Mouse (Mus musculus) urinary bladder, postnatal 14 days (tissue): ENCODE data around the gene Lrrc36.
A peak's percentile ranks its signal among the peaks of the same experiment; 100 is the strongest.

Experiments used
- DNase-seq: peaks from one replicate; pipeline ENCODE4 v3.0.0; 2021; ENCODE audit warnings: low spot score

The Lrrc36 gene

DNA sequence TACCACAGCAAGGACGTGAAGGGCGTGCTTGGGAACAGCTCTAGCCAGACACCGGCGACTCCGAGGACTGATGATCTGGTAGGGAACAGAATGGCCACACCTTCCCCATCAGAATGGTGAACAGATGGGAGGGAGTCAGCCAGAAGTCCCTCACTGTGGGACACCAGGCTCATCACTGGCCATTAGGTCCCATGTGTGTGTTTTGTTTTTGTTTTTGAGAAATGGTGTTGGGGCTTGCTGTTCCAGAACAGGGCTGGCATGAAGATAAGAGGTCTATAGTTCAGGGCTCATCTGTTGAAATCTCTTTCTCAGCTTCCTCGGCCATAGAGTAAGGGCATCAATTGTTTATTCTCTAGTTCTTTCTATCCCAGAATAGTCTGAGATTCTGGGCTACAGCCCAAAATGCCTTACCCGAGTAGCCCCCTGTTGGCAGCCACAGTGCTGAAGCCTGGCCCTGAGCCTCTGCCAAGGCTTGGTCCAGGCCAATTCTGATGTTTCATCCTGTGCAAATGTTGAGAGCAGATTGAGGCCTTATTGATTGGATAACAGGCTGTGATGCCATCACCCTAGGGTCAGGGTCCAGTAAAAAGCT, 53.4 kb downstream of the Lrrc36 start:
- no peak for DNase-seq

DNA sequence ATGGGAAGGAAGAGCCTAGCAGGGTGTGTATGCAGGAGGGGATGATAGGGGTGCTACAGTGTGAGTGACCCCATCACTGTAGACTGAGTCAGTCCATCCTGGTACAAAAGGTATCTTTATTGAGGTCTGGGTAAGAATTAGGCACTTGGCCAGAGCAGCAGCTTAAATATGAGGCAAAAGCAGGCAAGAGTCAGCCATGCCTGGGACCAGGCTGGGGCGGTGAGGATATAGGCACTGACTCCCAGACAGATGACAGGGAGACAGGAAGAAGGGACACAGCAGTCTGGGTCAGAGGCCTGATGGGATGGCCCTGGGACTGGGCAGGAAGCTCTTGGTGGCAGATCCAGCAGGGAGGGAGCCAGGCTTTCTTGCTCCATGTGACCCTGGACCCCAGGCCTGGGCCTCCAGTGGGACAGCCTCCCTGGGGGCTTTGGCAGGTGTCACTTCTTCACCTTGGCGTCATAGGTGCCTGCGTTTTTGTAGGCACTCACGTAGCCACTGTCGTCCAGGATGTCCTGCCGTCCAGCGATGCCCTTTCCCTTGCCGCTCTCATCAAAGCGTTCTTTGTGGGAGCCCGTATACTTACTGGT, 54.1 kb downstream of the Lrrc36 start:
- no peak for DNase-seq

DNA sequence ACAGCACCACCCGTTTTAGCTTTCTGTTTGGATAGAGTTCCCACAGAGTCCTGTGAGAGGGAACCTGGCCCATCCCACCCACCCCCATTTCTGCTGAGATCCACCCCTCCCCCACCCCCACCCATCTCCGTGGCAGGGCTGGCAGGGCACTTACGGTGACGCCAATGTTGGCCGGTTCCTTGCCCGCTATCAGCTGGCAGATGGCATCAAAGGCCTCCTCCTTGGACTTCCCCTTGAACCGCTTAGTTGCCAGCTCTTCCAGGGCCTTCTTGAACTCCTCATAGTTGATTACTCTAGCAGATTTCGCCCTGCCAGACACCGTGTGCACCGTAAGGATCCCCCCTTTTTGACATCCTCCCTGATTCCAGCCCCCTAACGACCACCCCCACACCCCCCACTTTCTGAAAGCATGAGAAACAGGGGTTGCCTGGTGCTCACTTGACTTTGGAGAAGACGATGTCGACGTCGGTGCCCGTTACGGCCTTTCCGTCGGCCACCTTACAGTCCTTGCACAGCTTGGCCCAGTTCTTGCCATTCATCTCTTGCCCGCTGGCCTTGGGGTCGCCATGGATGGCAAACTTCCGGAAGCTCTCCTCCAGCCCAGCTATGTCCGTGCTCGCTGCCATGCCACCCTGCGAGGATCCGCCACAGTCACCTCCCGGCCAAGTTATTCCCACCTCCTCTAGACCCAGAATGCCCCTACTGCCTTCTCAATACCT, 54.8 kb downstream of the Lrrc36 start:
- no peak for DNase-seq

DNA sequence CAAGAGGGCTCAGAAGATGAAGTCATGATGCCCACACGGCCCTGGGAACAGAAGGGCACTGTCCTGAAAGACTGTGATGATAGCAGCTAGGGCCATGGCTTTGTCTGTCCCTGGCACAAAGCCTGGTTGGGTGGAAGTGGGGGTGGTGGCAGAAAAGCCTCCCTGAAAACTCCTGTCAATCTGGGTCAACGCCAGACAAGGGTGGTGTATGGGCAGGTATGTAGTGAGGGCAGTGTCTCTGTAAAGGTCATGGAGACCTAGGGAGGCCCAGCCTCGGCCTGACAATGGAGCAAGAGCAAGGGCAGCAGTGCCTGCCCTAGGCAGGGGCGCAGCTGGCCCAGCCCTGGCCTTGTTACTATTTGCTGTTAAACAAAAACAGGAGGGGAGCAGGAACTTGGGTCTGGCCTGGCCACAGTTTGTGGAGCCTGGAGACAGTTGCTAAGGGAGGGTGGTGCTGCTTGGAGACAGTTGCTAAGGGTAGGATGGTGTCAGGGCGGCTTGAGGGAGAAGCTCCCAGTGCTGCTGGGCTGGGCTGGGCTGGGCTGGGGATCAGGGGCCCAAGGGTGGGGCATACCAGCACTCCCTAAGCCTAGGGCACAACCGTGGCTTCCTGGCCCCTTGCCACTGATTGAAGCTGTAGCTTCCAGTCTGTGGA, 55.8 kb downstream of the Lrrc36 start:
- no peak for DNase-seq

DNA sequence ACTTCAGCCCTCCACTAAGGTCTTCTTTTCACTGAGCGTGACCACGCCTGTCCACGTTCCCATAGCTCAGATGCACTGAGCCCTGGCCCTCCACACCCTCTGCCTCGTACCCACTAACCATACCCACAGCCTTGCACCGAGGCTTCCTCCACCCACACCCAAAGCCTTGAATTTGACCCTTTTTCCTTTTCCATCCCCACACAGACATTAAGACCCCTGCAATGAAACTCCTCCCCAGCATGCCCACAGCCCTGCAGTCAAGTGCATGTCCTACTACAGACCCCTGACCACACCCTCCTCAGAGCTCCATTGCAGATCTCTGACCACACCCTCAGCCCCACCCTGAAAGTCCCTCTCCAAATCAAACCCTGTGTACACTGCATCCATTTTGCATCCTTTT, 56.4 kb downstream of the Lrrc36 start:
- DNase-seq = no peak

DNA sequence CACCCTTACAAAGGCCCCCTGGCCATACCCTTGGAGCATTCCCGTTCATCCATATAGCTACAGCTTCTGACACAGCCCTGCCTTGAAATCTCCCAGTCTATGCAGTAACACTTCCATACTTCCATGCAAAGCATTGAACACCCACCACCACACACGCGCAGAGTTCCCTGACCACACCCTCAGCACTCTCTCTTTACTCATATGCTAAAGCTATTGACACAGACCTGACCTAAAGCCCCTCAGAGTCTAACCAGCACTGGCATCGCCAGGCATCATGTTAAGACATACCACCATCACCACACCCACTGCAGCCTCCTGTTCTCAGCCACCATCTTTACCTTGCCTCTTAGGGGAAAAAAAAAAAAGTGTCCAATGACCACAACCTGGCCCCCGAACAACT, 56.9 kb downstream of the Lrrc36 start:
- no peak for DNase-seq

DNA sequence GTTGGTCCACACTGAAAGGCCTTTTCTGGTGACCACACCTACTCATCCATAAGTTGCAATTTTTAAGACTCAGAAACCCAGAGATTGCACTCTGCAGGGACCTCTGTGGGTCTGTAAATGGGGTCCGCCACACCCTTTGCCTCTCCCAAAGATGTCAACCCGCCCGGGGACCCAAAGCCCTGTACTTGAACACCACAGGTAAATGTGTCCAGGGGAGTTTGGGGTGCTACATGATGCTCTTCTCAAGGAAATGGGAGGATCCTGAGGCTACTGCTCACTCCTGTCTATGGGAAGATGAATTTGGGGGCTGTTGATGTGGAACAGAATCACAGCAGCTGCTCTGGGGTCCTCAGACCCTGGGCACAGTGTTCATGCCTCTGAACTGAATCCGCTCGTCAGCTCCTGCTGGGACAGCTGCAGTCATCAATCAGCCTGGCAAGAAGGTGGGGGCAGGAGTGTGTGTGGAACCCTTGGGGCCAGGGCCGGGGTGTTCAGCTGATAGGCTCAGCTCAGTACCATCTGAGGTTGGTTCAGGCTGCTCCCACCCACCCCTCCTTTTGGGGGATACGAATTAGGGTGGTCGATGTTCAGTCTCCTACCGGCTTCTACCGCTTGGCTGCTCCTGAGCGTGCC, 57.4 kb downstream of the Lrrc36 start:
- DNase-seq = no peak

DNA sequence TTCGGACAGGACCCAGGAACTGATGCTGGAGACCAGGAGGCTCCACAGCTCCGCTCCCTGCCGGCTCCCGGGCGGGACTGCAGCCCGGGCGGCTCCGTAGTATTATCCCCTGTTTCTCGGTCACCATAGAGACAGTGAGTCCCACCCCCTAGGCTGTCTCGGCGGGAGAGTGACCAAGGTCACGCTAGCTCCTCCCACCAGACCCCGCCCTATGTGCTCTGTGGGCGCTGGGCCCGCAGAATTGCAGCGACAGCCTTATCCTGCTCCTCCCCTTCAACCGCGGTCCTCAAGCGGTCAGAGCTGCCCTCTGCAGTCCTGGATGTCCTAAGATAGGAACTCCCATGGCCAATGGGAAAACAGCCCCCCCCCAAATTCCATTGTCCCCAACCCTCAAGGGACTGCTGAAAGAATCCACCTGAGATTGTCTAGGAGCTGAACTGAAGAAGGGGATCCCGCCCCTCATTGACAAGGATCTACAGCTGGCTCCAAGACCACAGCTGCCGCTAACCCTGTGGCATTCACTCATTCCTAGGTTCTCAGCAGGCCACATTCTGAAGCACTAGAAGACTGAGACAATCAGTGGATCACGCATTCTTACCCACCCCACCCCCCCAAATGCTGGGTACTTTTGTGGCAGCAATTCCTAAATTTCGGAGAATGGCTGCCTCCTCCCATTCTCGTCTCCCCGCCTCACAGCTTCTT, 58.1 kb downstream of the Lrrc36 start, which contains the start of gene Tppp3:
Gene Tppp3 (minus strand): TSS at position 213 of the 702 bp plus-strand sequence.
- peak; percentile 91 for DNase-seq

DNA sequence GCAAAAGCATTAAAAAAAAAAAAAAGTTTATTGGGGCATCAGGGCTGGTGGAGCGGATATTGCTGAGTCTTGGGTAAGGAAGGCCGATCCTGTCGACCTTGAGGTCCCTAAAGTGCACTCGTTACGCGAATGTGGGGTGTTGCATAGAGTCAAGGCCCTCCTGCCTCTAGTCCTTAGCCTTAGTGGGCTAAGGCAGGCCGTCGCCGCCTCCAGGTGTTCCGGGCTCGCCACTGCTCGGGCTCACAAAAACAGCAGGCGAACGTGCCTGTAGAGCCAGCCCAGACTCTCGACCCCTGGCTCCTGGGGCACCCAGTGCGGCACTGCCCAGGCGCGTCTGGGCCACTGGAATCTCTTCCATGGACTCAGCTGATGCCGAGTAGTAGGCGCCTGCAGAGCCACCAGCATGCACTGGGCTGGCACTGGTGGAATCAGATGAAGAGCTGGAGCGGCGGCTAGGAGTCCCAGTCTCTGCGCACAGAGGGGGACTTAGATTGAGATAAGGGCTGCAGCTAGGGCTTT, 59.1 kb downstream of the Lrrc36 start:
- no peak for DNase-seq

DNA sequence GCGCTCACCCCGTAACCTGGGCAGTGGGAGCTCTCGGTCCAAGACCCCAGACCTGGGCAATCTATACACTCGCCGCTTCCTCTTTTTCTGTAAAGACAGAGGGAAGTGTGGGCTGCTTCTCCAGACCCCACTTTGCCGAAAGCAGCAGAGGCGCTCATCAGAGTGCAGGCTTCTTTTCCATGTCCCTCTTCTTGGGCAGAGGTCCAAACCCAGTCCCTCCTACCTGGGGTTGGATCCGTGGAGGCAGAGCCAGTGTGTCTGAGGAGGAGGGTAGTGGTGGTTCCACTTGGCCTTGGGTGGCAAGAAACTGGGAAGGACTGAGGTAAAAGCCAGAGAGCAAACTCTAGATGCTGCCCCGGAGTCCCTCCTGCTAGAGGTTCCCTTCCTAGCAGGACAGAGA, 59.6 kb downstream of the Lrrc36 start:
- DNase-seq = no peak

DNA sequence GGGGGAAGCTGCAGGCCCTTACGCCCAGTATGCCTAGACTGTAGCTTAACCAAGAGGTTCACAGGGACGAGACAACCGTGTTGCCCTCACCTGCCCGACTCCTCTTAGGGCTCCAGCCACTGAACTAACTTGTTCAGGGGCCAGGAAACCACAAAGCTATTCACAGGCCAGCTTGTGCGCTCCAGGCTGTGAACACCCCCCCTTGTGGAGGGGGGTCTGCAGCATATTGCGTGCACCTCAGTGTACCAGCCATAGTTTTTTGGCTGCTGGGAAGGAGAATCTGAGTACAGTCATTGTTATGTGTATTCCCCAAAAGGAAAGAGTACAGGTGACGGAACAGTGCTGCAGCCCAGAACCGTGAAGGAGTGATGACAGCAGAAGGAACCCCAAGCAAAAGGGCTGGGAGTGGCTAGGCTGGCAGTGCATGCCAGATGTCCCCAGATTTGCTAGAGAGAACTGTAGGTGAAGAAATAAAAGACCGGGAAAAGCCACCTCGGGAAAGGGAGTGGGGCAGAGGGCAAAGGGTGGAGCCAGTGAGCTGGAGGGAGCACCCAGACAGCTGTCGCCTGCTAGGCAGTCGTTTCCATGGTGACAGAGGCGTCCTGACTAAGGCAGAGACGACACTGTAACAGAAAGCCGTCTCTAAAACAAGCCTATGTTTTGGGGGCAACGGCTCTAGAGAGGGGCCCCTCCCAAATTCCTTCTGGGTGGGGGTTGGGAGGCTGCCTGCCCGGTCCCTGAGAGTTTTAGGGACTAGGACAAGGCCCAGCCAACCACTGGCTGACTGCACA, 60.6 kb downstream of the Lrrc36 start:
- no peak for DNase-seq

DNA sequence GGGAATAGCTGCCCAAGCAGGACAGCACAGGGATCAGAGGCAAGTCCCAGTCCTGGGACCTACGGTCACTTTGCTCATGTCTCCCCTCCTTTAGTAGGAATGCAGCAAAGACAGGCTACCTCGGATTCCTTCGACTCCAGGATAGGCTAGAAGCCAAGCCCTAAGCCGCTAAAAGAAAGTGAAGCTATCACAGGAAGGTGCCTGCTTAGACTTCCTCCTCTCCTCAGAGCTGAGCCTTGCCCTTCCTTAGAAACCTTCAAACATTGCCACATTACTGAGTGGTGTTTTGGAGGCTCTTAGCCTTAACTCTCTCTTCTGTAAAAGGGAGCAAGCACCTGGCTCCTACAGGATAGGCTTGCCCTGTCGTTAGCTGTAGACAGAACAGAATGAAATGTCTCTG, 61.3 kb downstream of the Lrrc36 start:
- DNase-seq = no peak

DNA sequence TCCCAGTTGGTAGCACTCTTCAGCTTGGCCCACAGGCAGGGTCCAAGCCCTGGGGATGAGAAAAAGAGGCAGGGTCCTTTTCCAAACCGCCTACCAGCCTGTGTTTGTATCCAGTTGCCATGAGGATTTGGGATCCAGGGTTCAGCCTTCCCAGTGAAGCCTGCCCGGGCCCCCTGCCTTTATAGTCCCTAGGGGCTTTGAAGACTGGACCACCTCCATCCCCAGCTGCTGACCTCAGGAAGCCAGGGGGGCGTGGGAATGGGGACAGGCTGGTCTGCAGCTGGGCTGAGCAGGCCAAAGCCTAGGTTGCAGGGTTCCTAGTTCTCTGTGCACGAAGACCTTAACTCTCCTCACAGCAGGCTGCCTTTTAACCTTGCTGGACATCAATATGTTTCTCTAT, 61.9 kb downstream of the Lrrc36 start:
- no peak for DNase-seq

DNA sequence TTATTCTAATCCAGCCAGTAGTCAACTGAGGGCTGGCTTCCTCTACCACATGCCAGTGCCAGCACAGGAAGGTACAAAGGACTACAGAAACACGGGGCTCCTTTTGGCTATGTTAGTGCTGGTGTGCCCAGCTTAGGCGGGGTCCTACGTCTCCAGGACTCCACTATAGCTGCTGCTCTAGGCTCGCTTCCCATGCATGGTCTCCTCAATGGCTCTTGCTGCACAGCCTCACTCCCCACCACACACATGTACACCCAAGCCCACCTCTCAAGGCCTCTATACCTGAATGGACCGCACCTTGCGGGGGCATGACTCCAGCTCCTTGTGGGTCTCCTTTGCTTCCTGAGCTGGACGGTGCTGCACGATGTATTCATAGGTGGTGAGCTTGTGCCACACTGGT, 62.4 kb downstream of the Lrrc36 start:
- no peak for DNase-seq

DNA sequence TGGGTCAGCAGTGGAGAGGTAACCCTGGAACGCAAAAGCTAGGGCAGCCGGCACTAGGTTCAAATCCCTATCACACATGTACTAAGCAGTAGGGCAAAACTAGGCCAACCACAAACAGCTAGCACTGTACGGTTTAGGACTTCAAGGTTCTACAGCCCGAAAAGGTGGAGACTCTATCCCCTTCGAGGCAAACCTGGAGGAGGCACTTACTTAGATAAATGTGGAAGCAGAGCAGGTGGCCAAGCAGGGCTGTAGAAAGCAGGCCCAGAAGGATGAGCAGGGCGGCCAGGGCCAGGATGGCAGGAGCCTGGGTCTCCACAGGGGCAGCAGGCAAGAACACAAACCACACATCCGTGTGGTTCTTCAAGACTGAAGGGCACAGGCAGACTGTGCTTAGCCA, 62.8 kb downstream of the Lrrc36 start:
- no peak for DNase-seq

DNA sequence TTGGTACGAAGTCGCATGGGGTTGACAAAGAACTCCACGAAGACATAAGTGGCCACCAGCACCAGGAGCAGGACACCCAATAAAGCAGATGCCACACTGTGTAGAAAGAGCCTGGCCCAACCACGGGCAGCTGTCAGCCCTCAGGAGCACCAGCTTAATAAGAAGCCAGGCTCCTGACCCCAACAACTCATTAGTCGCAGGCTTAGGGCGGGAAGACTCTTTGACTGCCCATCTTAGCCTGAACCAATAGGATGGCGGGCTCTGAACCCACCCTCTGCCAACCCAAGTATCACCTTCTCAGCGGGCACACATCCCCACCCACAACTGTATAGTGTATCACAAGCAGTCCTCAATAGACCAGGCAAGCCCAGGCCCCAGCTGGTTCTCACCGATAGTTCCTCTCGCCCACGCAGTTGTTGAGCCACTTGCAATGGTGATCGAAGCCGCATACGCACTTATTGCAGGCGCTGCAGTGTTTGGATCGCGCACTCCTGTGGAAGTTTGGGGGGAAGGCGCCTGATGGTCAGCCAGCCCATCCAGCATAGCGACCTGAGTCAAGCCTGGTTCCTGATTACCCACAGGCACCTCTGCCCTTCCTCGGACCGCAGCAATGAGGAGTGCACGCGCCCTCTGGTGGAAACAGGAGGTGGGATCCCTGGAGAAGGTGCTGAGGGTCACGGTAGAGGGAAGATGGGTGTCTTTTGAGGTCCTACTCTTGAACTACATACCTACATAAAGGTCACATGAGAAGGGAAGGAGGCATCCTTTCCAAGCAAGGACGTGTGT, 63.5 kb downstream of the Lrrc36 start:
- DNase-seq = peak; percentile 57

DNA sequence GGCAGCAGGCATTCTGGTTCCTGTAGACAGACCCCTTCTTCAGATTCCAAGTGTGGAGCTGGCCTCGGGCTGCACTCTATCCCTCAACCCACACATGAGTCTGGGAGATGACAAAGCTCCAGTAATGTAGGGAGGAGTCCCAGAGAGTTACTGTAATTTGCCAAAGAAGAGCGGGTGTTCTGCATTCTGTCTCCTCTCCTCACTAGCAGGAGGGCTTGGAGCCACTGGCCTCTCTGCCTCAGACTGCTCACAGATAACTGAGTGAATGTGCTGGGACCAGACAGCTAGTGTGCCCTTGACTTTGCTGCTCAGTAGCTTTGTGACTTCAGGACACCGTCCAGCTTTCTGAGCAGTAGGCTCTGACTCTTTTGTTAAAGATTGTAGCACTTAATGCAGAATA, 64.4 kb downstream of the Lrrc36 start:
- DNase-seq = no peak

DNA sequence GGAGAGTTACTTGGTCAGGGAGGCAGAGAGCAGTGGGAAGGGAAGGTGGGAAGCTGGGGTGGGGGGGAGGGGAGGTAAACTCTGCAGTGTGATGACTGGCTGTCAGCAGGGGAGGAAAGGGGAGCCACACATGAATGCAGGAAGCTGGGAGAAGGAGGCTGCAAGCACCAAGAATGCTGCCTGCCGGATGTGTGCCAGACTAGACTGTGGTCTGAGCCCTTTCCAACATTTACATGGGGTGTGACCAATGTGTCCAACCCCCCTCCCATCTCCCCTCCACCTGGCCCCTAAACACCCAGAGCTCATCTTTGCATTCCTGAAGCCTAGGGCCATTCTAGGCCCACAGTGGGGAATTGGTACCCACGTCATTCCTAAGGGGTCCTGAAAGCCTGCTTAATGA, 67.6 kb downstream of the Lrrc36 start:
- DNase-seq = no peak

DNA sequence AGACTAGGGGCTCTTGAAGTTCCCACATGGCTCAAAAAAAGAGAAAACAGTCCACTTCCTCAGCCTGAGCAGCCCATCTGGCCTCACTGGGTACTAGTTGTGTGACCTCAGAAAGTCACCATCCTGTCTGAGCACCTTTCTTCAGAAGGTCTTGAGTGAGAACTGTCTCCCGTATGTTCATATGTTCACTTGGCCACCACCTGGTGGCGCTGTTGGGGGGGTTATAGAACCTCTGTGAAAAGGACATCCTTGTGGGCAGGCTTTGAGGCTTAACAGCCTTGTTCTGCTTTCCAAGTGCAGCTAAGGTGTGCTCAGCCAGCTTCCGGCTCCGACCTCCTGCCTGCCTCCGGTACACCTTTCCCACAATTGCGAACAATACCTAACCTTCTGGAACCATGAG, 68.1 kb downstream of the Lrrc36 start:
- no peak for DNase-seq

DNA sequence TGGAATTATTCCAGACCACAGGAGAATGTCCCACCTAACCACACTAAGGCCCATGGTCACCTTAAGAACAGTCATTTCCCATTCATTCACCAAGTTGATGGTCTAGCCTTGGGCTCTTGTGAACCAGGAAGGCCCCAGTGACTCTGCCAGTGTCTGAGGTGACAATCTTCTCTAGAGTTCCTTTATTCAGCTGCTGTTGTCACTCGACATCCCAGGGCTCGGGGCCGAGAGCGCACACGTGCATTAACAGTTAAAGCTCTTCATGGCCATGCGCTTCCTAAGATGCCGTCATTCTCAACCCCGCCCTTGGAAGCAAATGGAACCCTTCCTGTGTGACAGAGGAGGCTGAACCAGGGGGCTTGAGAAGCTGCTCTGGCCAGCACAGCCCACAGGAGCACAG, 68.8 kb downstream of the Lrrc36 start:
- DNase-seq = no peak
